Mouse (Mus musculus) E14TG2a.4 (cell line): ENCODE measurements around the gene Tcf3.

Source experiments
- H3K27me3 ChIP-seq: 2 replicates; pipeline ENCODE4 v1.6.1; 2014; ENCODE audit warnings: low read length, control low read depth; ENCODE audit not compliant: insufficient read depth
- H3K36me3 ChIP-seq: 2 replicates; pipeline ENCODE4 v1.6.1; 2014; ENCODE audit warnings: low read length, control low read depth; ENCODE audit not compliant: insufficient read depth
- H3K4me1 ChIP-seq: replicated peaks from 2 replicates; pipeline ENCODE4 v1.6.1; 2014; ENCODE audit warnings: low read depth, low read length, control low read depth
- H3K4me3 ChIP-seq: replicated peaks from 2 replicates; pipeline ENCODE4 v1.5.1; 2014; ENCODE audit warnings: mild to moderate bottlenecking, low read length
- H3K9me3 ChIP-seq: 2 replicates; pipeline ENCODE4 v1.6.1; 2014; ENCODE audit warnings: low read length, control low read depth
- CTCF ChIP-seq: conservative IDR thresholded peaks from 2 replicates; pipeline ENCODE4 v1.5.1; 2014; ENCODE audit warnings: low read length
- NANOG ChIP-seq: IDR thresholded peaks from 2 replicates; pipeline ENCODE4 v1.6.1; 2014; ENCODE audit warnings: borderline replicate concordance, low read length, mixed read lengths
- POU5F1 ChIP-seq: IDR thresholded peaks from 2 replicates; pipeline ENCODE4 v1.6.1; 2014; ENCODE audit warnings: low read length, borderline replicate concordance

Tcf3 gene

GRCm38 (mm10) chr10:80368392-80368791 is 65.1 kb downstream of the Tcf3 start:
- no peaks in the 10 kb centered on the region for H3K36me3 ChIP-seq
- H3K27me3 ChIP-seq, result peaks cover 56% of the 10 kb centered on the region
- TF ChIP-seq POU5F1 (no peak), NANOG (no peak), CTCF (no peak)
- H3K4me3 ChIP-seq, result no peak overlapping the region
- H3K4me1 ChIP-seq, result peaks cover 40% of the 10 kb centered on the region
- H3K9me3 ChIP-seq, result peaks cover 3% of the 10 kb centered on the region; the same call in 1 of the 2 replicates

GRCm38 (mm10) chr10:80367954-80368353 is 65.5 kb downstream of the Tcf3 start:
- H3K27me3 ChIP-seq, result peaks cover 54% of the 10 kb centered on the region
- H3K36me3 ChIP-seq, result no peaks in the 10 kb centered on the region
- TF ChIP-seq NANOG (no peak), POU5F1 (no peak), CTCF (no peak)
- H3K4me1 ChIP-seq, result peaks cover 40% of the 10 kb centered on the region
- H3K9me3 ChIP-seq, result peaks cover 3% of the 10 kb centered on the region; the same call in 1 of the 2 replicates
- no peak overlapping the region for H3K4me3 ChIP-seq

GRCm38 (mm10) chr10:80365736-80366135 is 67.7 kb downstream of the Tcf3 start:
- Histone ChIP-seq H3K9me3 (peaks cover 3% of the 10 kb centered on the region; the same call in 1 of the 2 replicates), H3K36me3 (no peaks in the 10 kb centered on the region), H3K27me3 (peaks cover 51% of the 10 kb centered on the region), H3K4me3 (no peak overlapping the region), H3K4me1 (peaks cover 23% of the 10 kb centered on the region; the same call in 1 of the 2 replicates)
- TF ChIP-seq CTCF (no peak), NANOG (no peak), POU5F1 (no peak)

GRCm38 (mm10) chr10:80363734-80364133 is 69.7 kb downstream of the Tcf3 start:
- peaks cover 3% of the 10 kb centered on the region; the same call in 1 of the 2 replicates for H3K9me3 ChIP-seq
- no peak overlapping the region for H3K4me3 ChIP-seq
- H3K27me3 ChIP-seq, result peaks cover 58% of the 10 kb centered on the region
- H3K36me3 ChIP-seq, result no peaks in the 10 kb centered on the region
- TF ChIP-seq NANOG (no peak), POU5F1 (no peak), CTCF (no peak)
- H3K4me1 ChIP-seq, result peaks cover 11% of the 10 kb centered on the region; the same call in 1 of the 2 replicates
